Mouse (Mus musculus): ENCODE results near the gene A630095N17Rik.

The A630095N17Rik gene

GRCm38 (mm10) chr1:75214886-75215285 lies 17.0 kb downstream of the A630095N17Rik start:
- no peak for DNase-seq (ENCODE audit: low read depth, low spot score)

- no peak for DNase-seq (ENCODE audit: low read depth, low spot score)
These were observed 17.5 kb downstream of the A630095N17Rik start for GRCm38 (mm10) chr1:75214442-75214841.

- DNase-seq (ENCODE audit: low read depth, low spot score), result no peak
These were observed 18.8 kb downstream of the A630095N17Rik start for GRCm38 (mm10) chr1:75213096-75213495.

DNA sequence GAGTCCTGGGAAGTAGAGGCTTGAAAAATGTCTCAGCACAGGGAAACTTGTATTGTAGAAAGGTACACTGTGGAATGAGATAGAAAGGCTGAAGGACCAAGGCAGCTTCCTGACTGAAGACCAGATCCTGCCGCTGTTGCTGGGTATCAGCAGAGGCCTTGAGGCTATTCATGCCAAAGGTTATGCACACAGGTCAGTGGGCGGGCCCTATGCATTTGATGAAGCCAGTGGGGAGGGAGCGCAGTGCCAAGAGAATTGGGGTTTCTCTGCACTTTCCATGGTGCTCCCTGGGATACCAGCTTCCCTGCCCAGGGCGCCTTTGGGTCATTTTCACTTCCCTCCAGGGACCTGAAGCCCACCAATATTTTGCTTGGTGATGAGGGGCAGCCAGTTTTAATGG lies 19.4 kb downstream of the A630095N17Rik start:
- no peak for DNase-seq (ENCODE audit: low read depth, low spot score)

GRCm38 (mm10) chr1:75211141-75211708 lies 20.7 kb downstream of the A630095N17Rik start:
- DNase-seq (ENCODE audit: low read depth, low spot score), result no peak

- peak; percentile 96 for DNase-seq (ENCODE audit: low read depth, low spot score)
These were observed 21.5 kb downstream of the A630095N17Rik start, which contains the start of the genes Glb1l and Stk16 for GRCm38 (mm10) chr1:75210136-75211087. TSS of gene Glb1l (minus strand) at chr1:75210813. TSS of gene Stk16 (plus strand) at chr1:75210838.

DNA sequence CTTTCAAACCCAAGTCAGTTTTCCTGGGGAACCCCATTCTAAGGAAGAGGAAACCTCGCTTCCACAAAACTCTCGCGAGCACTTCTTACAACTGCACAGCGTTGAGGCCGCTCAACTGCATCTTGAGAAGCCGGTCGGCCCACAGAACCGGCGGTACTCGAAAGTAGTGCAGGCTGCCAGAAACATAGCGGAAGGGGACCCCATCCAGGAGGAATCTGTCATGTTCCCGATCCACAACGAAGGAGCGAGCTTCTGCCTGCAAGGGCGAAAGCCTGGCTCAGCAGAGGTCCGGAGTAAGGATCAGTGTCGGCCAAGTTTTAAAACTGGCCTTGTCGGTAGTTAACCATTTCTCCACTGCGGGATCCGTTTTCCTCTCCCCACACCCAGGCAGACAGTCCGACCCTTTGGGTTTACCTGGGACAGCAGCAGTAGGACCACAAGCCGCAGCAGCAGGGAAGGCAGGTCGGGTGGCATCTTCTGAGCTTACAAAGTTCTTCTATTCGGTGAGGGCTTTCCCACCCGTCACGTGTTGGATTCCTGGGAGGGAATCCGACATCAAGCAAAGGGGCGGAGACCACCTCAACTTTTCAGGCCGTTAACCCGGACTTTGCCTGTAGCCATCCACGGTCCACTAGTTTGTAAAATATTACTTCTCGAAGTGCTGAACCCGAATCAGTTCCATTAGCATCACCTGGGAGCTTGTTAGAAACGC lies 22.8 kb downstream of the A630095N17Rik start:
- DNase-seq (ENCODE audit: low read depth, low spot score), result no peak

DNA sequence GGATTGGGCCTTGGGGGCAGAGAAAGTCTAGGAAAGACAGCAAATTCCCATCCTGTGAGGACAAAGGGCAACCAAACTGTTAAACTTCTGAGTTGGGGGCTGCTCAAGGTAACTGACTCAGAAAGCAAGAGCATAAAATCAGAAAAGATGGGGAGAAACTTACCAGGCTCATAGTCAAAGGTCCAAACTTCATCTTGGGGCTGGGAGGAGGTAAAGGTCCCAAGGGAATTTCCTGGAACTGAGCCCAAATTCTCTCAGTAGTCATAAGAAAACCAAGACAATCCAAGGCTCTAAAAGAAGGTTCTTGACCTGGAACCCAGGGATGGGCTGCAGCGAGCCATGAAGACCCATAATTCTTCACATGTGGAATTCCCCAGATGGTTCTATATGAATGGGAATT lies 30.7 kb downstream of the A630095N17Rik start:
- DNase-seq (ENCODE audit: low read depth, low spot score), result no peak

DNA sequence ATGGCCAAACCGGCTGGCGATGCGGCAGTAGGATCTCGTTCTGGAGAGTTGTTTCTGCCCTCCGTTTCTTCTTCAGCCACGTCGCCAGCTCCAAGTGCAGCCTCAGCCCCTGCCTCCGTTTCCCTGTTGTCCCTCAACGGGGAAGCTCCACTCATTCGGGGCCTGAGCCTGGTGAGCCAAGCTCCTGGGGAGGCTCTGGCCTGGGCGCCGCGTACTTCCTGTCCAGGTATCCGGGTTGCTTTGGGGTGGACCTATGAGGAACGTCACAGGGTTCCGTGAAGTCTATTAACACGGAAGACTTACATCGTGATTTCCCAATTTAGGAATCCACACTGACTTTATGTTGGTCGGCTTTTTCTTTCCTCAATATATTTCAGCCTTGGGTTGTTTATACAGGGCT lies 39.5 kb downstream of the A630095N17Rik start:
- DNase-seq (ENCODE audit: low read depth, low spot score), result no peak

DNA sequence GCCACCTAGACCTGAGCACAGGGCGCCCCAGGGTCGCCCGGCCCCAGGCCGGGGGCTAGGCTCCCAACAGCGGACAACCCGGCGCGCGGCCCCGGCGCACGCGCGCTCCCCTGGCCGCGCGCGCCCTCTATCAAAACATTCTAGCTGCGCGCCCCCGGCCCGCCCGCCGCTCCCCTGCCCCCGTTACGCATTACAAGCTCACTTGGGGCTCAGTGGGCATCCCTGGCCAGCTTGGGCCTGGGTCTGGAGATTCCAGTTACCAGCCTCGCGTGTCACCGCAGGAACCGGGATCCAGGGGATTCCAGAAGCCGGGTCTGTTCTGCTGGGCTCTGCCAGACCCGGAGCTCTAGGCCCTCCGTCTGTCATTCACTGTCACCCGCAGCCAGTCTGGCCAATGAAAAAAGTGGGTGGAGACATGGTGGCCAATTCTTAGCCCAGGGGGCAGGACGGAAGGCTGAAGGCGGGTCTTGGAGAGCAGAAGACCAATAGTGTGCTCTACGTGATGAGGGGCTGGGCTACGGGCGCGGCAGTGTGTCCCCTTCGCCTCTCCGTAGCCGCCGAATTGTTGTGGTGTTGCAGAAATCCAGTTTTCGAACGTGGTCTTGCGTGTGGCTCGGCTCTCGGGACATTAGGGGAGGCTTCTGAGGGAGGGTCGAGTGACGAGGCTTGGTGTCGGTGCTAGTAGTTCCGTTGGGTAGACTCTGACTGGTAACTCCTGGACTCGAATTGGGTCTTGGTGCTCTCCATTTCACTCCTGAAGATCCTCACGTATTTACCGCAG lies 40.1 kb downstream of the A630095N17Rik start, which contains the start of the genes Ankzf1 and Atg9a:
Gene Ankzf1, plus strand, starts transcription at position 530 of the 781 bp plus-strand sequence.
Gene Atg9a, minus strand, starts transcription at position 575 of the 781 bp plus-strand sequence.
- DNase-seq (ENCODE audit: low read depth, low spot score), result peak; percentile 96

- DNase-seq (ENCODE audit: low read depth, low spot score), result no peak
These were observed 40.7 kb downstream of the A630095N17Rik start for GRCm38 (mm10) chr1:75191258-75191621.

GRCm38 (mm10) chr1:75190577-75190976 lies 41.3 kb downstream of the A630095N17Rik start:
- no peak for DNase-seq (ENCODE audit: low read depth, low spot score)

GRCm38 (mm10) chr1:75187914-75188483 lies 43.9 kb downstream of the A630095N17Rik start:
- no peak for DNase-seq (ENCODE audit: low read depth, low spot score)

- no peak for DNase-seq (ENCODE audit: low read depth, low spot score)
These were observed 44.8 kb downstream of the A630095N17Rik start for GRCm38 (mm10) chr1:75187126-75187525.

DNA sequence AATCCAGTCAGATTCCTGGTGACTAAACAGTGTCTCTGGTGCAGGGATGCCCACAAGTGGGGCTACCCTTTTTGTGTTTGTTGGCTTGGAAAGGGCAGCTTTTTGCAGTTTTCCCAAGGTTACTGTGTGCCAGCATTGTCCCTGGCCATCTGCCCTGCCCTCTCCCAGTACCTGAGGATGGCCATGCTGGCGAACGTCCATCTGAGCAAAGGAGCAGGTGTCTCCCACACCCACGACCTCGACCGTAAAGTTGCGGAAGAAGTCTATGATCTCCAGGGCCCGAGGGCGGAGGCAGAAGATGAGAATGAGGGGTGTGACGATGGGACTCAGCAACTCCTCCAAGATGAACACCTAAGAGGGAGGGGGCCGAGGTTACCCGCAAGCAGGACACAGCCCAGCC lies 46.4 kb downstream of the A630095N17Rik start:
- no peak for DNase-seq (ENCODE audit: low read depth, low spot score)

DNA sequence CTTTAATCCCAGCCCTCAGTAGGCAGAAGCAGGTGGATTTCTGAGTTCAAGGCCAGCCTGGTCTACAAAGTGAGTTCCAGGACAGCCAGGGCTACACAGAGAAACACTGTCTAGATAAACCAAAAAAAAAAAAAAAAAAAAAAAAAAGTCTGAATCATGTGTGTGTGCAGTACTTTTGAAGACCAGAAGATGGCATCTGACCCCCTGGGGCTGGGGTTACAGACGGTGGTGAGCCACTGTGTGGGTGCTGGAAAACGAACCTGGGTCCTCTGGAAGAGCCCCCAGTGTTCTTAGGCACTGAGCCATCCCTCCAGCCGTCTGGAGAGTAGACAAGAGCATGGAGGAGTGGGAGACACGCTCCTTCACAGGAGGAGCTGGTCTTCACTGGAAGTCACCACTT lies 49.7 kb downstream of the A630095N17Rik start:
- no peak for DNase-seq (ENCODE audit: low read depth, low spot score)

GRCm38 (mm10) chr1:75181377-75181870 lies 50.5 kb downstream of the A630095N17Rik start:
- DNase-seq (ENCODE audit: low read depth, low spot score), result no peak

- DNase-seq (ENCODE audit: low read depth, low spot score), result no peak
These were observed 51.2 kb downstream of the A630095N17Rik start for GRCm38 (mm10) chr1:75180741-75181140.

- DNase-seq (ENCODE audit: low read depth, low spot score), result peak; percentile 88
These were observed 51.8 kb downstream of the A630095N17Rik start, which contains the start of gene Abcb6 for GRCm38 (mm10) chr1:75180105-75180590. TSS of gene Abcb6 (minus strand) at chr1:75180392.

DNA sequence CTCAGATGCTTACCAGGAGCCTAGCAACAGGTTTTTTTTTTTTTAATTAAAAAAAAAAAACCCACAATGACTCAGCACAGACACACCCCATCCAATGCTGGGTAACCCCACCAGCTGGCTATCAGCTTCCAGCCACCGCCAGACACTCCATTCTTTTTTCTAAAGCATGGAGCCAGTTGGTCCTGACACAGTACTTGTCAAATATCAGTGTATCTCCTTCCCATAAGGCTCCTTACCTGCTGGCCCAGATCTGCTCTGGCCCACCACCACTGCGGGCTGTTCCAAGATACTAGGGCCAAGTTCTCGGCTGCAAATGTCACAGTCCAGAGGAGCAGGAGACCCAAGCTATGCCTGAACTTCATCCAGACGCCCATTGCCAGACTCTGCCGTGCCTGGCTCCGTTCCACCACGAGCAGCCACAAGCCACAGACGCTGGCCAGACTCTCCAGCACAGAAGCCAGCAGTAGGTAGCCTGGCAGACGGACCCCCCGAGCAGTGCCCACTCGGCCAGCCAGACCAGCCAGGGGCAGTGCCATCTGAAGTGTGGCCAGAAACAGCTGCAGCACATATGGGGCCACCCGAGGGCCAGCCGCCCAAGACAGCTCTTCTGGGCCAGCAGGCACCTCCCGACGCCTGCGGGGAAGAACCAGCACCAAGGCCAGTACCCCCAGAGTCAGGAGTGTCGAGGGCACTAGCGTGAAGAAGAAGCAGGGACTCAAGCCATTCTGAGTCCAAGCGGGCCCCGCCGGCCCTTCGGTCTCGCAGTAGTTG lies 52.4 kb downstream of the A630095N17Rik start:
- DNase-seq (ENCODE audit: low read depth, low spot score), result peak; percentile 79

Measured in c-Kit-negative CD71-positive TER-119-positive erythroid progenitor cells, embryonic 14.5 days (primary cell).